Mouse (Mus musculus) 416B (cell line): Measurements from ENCODE around the gene Fbxw8.

Experiments
- DNase-seq: peaks from one replicate; pipeline ENCODE4 v3.0.0; 2011; ENCODE audit warnings: low read depth

Gene Fbxw8

GRCm38 (mm10) chr5:118108124-118108793 is 47.0 kb downstream of the Fbxw8 start:
- DNase-seq, result no peak

DNA sequence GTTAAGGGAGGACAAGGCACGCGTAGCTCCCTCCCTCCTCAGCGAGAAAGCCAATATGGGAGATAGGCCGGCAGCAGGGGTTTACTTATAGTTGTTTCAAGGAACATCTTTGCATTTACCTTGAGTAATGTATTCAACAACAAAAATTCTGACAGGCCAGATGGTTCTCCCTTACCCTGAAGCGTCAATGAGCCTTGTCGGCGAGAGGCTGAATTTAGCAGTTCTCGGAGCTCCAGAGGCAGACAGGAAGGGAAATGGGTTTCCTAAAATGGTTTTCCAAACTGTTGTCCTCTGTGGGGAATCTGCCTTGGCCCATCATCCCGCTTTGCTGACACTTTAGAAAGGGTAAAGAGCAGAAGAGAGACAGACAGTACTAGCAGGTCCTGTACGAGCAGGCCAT is 48.6 kb downstream of the Fbxw8 start:
- no peak for DNase-seq

DNA sequence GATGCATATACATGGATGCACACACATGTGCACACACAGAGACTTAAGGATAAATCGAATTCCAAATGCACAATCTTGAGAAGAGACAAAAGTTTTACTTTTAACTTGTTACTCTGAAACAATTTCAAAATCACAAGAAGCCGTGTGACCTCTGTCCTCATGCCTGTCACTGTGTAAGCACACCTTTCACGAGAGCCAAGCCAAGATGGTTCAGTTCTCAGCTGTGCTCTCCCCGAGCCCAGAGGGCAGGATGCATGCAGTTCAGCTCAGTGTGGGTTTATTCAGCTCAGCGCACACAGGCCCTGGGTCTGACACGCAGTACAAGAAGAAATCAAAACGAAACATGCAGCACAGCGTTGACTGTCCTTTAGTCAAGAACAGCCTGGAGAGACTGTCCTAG is 49.7 kb downstream of the Fbxw8 start:
- DNase-seq, result no peak

DNA sequence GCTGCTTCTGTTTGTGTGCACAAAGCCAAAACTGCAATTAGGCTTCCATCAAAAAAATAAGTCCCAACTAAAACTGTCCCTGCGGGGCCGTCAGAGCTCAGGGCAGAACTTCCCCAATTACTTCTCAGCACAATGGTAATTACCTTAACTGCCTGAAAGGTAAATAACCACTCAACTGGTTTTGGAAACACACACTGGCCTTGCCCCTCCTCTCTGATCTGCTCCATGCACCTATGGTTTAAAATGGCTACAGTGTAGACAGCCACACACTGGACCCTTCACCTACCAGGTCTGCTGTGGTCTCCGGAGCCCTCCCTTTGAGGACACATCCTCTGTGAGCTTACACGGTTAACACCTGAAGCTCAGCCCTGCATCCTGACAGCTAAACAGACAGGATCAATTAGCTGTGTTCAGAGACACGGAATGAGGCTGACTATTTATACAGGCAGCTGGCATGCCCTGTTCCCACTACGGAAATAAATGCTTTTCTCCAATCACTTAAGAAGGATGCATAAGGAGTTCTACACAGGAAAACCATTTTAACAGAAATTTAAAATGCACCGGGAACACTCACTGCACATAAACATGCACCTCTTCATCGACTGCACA is 55.3 kb downstream of the Fbxw8 start:
- no peak for DNase-seq

DNA sequence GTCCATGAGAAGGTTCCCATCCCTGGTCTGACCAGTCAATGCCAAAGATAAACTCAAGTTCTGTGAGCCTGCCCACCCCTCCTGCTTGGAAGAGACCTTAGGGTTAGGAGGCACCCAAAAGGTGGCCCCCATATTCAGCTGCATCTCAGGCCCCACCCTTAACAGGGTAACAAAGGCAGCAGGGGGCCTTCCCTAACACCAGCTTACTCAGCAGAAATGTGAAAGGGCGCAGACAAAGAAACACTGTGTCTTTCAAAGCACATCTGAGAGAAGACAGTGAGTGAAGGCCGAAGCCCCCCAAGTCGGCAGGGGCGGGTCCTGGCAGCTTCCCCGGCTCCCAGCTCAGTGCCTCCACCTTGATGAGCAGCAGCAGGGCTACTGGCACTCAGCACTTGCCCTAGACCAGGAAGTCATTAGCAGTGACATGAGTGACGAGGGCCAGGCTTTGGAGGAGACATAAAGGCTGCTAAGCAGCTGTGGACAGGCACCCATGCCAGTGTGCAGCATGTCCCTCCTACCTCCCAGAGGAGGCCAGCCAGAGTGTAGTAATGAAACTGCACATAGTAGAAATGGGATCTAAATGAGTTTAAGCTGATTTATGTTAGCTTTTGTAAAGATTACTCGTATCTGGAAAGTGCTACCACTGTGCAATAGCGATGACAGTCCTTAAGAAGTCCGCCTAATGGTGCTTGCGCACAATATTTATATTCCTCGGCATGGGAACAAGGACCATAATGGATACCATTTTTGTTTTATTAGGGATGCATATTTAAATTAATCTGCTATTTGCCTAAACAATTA is 56.0 kb downstream of the Fbxw8 start:
- DNase-seq, result no peak

GRCm38 (mm10) chr5:118096317-118096716 is 58.9 kb downstream of the Fbxw8 start:
- DNase-seq, result no peak

DNA sequence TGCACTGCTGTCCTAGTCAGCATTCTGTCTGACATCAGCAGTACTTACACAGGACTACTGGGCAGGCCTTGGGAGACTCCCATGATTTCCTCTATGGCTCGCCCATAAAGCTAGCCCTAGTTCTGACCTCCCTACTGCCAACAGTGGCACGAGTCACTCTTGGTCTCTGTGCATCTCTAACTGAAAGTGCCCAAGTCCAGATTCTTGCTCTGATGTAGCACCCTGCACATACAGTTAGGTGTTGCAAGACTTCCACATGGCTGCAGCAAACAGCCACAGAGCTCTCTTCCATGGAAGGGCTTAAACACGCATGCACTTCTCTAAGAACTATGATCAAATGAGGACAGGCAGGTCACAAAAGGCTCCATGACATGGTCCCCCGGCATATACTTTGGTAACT is 59.4 kb downstream of the Fbxw8 start:
- no peak for DNase-seq

GRCm38 (mm10) chr5:118095433-118095832 is 59.8 kb downstream of the Fbxw8 start:
- DNase-seq, result no peak

DNA sequence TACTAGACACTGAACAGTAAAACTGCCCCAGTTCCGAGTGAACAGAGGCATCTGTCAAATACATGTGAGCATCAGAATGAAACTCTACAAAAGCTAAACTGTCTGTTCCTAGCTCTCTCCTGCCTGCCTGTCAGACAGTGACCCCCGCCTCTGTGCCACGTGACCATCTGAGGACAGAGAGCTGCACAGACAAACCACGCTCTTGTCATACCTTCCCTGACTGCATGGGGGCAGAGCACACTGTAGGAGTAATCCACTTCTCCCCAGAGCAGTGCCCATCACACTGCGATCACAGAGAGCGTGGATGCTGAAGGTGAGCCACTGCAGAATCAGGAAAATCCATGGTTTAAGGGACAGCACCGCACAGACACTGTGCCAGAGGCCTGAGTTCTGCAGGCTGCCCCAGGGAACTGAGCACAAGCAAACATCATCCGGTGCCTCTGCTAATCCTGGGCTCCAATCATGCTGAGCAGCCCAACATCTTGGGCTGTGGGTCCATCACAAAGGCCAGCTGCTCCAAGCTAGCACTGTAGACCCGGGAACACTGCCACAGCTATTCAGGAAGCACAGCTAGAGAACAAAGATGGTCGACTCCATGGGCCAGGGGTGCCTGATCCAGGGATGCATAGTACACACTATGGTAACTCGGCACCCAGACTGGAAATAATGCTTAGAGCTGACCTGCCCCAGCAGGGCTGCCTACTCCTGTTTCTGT is 61.8 kb downstream of the Fbxw8 start:
- DNase-seq, result no peak

- peak; percentile 36 for DNase-seq
These were observed 64.4 kb downstream of the Fbxw8 start for GRCm38 (mm10) chr5:118090837-118091236.

- no peak for DNase-seq
These were observed 65.2 kb downstream of the Fbxw8 start for GRCm38 (mm10) chr5:118090101-118090500.

- peak; percentile 13 for DNase-seq
These were observed 66.2 kb downstream of the Fbxw8 start for GRCm38 (mm10) chr5:118089102-118089501.

DNA sequence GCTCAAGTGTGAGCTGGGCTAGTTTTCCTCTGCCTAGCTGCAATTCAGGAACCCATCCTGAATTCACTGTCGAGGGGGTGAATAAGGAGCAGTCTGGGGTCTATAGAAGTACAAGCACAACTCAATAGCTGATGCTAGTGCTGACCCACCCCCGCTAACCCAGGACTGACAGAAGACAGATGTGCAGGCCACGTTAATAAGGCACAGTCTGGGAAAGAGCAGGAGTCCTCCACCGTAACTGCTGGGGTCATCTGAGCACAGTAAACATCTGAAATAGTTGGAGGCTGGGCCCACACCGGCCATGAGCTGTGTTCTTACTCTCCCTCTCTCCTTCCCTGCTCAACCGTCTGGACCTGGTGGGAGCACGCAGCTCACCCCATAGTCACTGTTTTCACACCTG is 68.3 kb downstream of the Fbxw8 start:
- no peak for DNase-seq

GRCm38 (mm10) chr5:118085313-118085712 is 70.0 kb downstream of the Fbxw8 start:
- DNase-seq, result no peak

DNA sequence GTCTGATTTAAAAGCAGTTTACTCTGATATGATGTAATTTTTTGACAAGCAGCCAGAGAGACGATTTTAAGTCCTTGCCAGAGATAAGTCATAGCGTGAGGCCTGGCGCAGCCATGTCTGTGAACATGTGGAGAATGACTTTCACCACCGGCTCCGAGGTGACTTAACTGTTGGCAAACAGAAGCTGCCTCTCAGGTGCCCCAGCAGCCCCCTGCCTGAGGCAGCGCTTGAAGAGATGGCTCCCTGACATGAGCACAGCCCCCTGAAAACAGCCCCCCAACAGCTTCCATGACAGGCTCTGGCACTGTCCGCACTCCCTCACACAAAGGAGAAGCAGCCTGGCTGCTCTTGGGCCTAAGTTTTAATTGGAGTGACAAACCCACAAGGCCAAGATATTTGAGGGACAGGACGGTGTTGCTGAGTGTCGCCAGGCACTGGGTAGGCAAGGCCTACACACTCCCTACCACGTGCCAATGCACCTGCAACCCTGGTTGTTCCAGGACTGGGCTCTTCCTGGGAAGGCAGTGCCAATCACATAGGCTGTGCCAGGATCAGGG is 71.0 kb downstream of the Fbxw8 start:
- no peak for DNase-seq

GRCm38 (mm10) chr5:118083060-118083638 is 72.1 kb downstream of the Fbxw8 start:
- no peak for DNase-seq

DNA sequence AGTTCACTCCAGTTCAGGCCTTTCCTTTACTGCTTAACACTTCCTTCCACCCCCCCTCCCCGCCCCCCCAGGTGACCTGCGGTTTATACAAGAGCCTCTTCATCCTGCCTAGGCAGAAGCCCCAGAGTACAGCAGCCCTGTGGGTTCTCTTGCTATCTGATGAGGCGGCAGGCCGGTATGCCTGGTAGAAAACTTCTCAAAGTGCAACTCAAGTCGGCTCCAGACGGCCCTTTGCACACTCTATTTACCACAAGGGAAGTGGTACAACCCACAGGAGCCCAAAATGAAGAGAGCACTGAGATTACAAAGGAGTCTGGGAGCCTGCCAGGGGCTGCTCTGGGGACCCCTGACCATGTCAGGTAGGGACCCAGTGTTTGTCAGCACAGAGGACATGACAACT is 73.3 kb downstream of the Fbxw8 start:
- peak; percentile 91 for DNase-seq

DNA sequence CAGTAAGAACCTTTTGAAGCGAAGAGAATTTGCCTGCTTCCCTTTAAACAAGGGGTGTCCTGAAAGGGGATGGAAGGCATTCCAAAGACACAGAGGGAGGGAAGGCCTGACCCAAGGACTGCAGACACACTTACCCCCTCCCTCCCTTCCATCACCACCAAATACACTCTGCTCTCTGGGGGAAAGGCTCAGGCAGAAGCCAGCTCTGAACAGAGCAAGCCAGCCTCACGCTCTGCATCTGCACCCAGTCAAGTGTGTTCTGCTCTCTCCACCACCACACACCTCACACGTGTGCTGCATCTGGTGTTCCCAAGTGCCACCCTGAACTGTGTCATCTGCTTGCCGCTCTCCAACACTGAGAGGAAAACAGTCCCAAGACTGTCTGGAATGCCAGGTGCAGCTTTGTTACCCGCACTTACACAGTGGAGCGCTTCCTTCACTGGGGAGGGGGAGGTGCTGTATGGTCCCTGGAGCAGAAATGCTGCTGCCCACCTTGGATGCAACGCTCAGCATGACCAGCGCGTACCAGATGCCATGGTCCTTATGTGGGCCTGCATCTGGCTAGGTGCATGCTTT is 73.8 kb downstream of the Fbxw8 start:
- DNase-seq, result no peak

DNA sequence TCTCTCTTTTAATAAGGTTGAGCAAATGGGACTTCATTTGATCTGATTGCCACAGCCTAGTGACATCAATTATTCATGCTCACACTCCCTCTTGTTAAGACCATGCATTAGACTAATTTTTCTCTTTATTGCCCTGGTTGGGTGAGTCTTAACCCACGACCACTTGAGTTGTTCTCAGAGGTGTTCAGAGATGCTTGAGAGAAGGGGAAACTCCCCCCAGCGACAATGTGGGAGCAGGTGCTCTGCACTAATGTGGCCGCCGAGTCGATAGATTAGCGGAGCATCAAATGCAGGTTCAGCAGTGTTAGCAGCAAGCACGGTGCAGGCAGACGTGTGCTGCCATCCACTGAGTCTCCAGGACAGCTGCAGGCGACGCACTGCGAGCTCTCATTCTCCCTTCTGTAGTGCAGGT is 75.4 kb downstream of the Fbxw8 start:
- DNase-seq, result no peak

GRCm38 (mm10) chr5:118079354-118079753 is 75.9 kb downstream of the Fbxw8 start:
- peak; percentile 31 for DNase-seq

GRCm38 (mm10) chr5:118078550-118078949 is 76.7 kb downstream of the Fbxw8 start:
- DNase-seq, result no peak
